Mouse (Mus musculus) cerebellum, adult 9-11 months (tissue): Measurements from ENCODE around the gene Dctn2.

Experiments
- DNase-seq: peaks from one replicate; pipeline ENCODE4 v3.0.0; 2022

Gene Dctn2

DNA sequence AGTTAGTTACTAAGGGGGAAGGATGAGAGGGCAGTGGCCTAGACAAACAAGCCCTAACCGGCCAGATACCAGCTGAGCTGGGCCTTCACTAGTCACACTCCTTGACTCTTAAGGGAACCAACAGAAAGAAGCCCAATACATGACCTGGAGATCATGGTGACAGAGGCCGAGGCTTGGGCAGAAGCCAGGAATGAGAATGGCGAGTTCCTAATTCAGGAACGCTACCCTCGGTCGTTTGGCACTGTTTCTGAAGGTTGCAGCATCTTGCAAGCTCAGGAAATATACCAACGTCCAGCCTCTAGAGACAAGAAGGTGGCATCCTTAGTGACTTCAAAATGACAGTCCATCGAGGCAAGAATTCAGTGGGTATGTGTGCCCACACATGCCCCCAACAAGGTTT, 1.8 kb upstream of the Dctn2 start:
- peak; percentile 57 for DNase-seq

DNA sequence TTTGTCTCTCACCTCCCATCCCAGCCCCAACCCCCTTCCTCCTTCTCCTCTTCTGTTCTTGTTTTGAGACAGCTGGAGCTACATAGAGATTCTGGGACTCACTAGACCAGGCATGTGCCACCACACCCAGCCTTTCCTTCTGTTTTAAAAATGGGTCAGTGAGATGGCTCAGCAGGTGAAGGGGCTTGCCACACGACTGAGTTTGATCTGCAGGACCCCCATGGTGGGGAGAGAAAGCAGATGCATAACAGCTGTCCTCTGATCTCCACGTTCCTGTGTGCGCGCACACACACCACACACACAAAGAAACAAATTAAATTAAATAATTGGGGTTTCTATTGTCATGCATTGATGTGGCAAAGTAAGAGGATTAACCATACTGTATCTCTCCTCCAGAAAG, 1.2 kb upstream of the Dctn2 start:
- DNase-seq = peak; percentile 53

DNA sequence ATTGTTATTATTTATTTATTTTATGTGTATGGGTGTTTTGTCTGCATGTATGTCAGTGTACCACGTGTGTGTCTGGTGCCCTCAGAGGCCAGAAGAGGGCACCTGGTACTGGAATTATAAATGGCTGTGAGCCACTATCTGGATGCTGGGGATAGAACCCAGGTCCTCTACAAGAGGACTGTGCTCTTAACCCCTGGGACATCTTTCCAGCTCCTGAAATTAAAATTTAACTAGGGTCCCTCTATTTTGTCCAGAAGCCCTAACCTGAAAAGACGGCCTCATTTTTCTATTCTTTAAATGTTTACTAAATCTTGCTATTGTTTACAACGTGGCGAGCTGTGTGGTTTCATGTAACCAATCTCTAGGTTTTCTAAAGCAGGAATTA, 449 bp upstream of the Dctn2 start:
- peak; percentile 63 for DNase-seq

DNA sequence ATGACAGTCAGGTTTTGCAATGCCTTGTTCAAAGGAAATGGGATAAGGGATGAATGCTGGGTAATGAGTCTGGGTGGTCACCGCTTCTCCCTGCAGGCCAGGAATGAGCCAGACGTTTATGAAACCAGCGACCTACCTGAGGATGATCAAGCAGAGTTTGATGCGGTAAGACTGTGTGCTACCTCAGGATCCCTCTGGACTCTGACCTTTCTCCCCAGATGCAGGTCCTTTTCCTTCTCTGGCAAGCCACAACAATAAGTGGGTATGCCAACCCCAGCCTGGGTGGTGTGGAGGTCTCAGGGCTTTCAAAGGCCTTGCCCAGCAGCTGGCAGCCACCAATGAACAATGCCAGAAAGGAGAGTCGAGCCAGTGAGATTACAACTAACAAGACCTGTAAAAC, 1.1 kb downstream of the Dctn2 start:
- peak; percentile 50 for DNase-seq

DNA sequence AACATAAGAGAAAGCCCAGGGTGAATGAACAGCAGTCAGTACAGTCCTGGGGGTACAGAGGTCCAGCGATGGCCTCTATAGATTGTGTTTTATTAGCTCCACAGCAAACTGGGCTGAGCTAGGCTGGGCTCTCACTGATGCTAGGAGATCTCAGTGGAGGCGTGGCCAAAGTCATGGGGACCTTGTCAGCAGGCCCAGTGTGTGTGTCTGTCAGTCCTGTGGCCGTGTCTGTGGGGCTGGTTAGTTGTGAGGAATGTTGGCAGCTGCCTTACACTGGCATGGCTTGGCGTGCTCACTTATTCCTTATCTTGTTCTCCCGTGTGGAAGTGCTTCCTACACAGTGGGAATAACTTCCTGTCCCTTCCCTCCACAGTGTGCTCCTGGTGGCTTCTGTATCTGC, 2.2 kb downstream of the Dctn2 start:
- no peak for DNase-seq

DNA sequence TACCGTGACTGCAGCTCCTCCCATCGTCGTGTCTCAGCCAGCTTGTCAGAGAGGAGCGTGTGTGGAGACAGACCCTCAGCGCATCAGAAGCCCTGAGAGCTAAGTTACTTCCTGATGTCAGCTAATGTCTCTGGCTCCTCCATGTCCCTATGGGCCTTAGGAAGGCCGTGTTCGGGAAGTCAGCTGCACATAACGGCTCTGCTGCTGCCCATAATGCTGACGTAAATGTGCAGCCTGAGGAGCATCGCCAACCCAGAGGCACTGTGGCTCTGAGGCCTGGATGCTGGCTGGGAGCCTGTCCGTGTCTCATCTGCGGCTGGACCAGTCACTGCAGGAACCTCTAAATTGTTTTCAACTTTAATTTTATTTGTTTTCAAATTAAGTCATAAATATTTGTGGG, 2.9 kb downstream of the Dctn2 start:
- no peak for DNase-seq

DNA sequence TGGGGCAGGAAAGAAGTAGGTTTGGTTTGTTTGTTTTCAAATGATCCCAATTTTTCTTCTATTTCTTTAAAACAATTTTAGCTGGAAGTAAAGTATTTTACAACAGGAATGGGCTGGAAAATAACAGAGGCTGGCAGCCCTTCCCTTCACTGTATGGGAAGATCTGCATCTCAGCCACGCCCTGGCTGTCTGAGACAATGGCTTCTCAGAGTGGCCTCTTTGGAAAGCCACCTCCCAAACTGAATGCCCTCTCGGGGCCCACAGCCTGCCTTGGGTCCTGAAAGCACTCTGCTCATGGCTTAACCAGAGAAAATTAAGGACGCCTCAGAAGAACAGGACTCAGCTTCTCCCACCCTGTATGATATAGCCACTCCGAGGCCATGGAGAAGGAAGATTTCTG, 3.7 kb downstream of the Dctn2 start:
- no peak for DNase-seq

DNA sequence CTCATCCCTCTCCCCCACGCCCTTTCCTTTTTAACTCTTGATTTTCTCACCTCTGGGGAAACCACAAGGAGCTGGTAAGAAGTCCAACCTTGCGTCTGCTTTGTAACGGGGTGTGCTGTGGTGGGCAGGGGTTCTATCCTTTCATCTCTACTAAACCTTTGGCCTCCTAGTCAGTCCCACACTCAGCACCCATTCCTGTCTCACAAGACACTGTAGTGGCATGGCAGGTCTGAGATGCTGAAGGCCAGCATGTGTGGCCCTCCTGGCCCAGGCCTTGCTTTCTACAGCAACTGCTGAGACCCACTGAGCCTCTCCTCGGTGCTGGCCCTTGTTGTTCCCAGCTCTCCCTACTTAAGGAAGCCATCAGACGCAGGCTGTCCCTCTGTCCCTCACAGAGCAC, 6.2 kb downstream of the Dctn2 start:
- no peak for DNase-seq

DNA sequence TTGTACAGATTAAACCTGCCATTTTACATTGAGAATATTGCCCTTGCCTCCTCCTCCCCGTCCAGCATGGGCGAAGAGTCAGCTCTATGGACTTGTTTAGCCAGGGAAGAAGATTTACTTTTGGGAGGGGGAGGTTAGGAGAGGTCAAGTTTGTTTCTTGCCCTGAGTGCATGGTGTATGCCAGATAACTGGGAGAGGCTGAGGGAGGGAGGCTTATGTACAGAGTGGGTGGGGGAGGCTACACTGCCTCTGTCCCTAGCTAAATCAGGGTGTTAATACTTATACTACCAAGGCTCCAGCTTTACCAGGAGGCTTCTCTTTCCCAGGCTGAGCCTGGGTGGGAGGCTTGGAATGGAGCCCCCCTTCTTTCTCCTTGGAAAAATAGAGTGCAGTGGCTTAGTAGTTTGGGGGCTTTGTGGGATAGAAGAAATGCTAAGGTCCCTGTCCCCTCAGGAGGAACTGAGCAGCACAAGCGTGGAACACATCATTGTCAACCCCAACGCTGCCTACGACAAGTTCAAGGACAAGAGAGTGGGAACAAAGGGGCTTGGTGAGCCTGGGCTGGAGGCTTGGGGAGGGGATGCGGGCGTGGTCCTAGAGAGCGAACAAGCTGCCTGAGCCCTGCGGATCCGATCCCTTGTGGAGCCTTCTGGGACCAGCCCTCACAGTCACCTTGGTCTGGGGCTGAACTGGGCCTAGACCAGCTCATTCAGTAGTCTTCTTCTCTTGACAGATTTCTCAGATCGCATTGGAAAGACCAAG, 8.3 kb downstream of the Dctn2 start:
- DNase-seq = no peak

DNA sequence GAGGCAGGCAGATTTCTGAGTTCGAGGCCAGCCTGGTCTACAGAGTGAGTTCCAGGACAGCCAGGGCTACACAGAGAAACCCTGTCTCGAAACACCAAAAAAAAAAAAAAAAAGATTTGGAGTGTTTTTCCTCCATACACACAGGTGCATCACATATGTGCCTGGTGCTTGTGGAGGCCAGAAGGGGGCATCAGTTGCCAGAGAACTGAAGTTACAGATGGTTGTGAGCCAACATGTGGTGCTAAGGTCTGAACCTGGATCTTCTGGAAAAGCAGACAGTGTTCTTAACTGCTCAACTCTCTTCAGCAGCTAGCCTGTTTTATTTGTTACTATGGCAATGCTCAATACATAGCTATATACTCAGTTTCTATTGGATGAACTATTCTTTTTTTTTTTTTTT, 13.6 kb downstream of the Dctn2 start:
- DNase-seq = no peak

DNA sequence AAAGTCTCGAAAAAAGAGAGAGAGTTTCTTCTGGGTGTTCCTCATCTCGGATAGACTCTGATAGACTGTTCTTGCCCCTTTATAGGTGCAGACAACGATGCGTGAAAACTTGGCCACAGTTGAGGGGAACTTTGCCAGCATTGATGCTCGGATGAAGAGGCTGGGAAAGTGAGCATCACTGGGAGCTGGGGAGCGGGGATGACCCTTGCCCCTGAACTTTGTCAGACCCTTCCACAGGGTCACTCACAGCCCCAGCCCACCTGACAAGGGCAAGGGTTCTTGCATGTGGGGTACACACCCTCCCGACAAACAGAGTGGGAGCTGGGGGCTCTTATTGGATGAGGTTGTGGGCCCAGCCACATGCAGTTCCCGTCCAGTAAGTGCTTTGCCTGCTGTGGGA, 15.1 kb downstream of the Dctn2 start:
- no peak for DNase-seq

DNA sequence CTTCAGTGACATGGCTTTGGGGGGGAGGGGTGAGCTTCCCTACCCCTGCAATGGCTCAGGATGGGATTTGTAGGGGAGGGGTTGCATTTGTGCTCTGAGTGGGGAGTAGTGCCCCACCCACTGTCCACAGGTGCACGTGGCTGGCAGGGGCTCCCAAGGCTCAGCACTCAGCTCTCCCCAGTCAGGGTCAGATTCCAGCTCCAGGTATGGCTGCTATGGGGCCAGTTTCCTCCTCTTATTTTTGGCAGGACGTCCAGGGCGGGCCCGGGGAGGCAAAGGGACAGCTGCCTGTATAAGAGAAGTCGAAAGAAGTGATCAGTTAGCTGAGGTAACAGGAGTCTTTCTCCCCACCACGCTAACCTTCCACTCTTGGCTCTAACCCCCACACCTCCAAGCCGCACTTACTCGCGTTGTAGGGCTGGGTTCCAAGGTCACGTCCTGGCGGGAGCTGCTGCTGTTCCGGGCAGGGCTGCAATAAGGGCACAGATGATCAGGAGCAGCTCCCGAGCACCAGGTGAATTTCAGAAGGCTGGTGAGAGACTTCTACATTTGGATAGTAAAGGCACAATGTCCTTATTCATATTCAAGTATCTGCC, 16.6 kb downstream of the Dctn2 start:
- peak; percentile 45 for DNase-seq

DNA sequence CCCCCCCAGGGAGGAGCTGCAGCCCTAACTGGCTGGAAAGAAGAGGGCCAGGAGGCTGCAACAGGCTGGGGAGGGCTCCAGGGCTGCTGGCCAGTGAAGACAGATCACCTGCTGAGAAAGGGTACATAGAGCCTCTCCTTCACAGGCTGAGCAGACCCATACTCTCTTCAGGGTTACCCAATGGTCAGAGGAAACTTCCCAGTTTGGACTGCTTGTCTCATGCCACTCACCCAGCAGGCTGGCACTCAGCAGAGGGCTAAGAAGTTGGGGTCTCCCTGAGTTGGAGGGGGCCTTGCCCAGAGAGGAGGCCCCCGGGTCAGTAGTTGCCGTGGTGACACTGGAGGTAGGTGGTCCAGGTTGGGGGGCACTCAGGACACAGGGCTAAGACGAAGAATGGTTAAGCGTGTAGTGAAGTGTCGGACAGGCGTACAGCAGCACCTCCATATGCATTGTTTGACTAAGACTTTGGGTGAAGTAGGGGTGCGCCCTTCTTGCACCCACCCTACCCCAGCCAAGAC, 18.0 kb downstream of the Dctn2 start:
- peak; percentile 55 for DNase-seq

DNA sequence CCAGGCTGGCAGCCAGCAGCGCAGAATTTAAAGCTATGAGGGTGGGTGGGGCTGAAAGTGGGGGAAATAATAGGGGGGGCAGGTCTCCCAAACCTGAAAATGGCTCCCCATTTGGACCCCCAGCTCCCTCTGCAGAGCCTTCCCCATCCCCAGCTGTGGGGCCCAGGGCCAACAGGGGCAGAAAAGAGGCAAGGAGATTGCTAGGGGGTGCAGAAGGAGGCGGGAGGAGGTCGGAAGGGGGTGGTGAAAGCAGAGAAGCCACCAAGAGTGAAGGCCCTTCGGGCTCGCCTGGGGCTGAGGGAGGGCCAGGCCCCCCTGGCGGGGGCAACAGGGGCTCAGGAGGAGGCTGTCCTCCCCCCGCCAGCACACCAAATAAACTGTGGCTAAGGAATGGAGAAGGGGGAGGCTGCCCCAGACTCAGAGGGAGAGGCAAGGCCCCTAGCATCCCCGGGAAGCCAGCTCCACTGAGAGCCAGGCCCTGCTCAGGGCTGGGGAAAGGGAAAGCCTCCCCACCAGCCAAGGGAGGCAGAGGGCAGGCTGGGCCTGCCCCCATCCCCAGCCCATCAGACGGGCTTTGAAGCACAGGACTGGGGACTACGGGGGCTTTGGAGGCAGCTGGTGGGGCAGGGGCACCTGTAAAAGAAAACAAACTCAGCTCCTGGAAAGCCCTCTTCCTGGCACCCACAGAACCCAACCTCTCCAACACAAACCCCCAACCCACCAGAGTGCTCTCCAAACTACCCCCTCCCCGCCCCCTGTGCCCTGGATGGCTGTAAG, 18.7 kb downstream of the Dctn2 start:
- peak; percentile 53 for DNase-seq

DNA sequence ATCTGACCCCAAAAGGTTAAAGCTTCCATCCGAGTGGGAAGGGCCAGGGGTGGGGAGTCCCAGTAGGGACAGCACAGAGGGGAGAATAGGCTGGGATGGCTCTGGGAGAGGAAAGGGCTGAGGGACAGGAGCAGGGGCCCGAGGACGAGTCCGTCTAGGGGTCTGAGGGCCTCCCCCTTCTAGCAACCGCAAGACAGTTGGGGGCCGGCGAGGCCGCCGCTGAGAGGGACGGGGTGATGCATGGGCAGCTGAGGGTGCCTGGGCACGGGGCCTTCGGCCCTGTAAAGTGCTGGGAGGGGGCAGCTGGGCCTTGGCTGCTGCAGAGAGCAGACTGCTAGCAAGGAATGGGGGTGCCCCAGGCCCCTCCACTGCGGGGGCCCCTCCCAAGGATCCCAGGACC, 19.5 kb downstream of the Dctn2 start:
- DNase-seq = no peak

DNA sequence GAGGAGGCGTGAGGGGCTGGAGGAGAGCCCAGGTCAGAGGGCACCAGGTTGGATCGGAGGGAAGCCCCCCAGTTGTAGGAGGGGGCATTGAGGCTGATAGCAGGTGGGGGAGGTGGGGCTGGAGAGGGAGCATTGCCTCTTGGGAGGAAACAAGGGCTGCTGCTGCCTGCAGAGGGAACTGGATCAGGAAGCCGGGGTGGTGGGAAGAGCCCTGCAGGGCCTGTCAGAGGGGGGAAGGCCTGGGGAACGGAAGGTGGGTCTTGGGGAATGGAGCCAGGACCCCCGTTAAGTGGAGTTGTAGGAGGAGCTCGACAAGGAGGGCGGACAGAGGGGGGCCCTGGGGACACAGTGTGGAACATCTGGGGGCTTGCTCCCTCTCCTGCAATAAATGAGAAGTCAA, 20.0 kb downstream of the Dctn2 start:
- DNase-seq = peak; percentile 67

DNA sequence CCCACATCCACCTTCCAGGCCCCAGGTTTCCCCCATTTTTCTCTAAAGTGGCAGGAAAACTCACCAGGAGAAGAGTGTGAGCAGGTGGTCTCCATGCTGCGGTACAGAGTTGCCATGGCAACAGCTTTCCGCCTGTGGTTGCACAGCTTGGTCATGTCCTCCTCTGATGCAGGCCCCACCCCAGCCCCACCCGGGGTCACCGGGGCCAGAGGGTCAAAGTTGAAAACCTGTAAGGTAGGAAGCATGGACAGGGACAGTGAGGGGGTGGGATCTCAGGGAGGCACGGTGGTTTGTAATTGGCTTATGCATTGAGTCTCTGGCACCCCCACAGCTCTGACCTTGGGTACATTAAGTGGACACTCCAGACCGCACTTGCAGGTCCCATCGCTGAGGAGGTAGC, 20.6 kb downstream of the Dctn2 start:
- no peak for DNase-seq

DNA sequence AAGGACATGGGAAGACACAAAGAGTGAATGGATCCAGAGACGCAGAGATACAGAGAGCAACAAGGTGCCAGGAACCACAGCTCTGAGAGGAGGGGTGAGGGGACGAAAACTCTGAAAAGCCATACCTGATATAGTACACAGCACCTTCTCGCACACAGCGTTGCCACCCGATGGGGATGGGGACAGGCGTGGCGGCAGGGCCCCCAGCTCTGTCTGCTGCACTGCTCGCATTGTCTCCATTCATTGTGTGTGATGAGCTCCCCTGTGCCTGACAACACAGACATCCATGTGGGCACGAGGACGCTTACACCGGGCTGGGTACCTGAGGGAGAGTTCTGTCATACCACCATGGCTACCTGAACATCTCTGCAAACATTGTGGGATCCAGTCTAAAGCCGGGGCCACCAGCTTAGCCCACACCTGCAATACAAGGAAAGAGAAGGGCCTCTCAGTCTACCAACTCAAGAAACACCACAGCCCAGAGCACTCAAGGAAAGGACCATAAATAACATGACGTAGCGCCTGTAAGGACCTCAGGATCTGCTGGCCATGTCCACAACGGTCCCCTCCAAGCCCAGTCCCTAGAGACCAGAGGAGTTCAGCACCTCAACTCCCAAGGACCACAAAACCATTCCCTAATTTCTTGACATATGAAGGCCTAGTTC, 21.2 kb downstream of the Dctn2 start:
- peak; percentile 55 for DNase-seq

DNA sequence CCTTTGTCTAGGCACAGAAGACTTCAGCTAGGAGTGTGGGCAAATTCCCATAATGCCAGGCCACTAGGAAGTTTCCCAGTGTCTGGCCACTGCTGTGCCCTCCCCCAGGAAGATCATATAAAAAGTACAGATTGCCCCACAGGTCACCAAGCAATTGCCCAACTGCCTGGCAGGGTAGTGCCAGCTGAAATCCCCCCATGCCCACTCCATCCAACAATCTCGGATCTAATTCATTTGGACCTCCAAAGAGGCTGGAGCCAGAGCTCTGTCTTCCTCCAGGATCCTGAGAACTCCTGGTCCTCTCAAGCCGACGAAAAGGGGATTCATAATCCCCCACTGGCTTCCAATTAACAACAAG, 21.7 kb downstream of the Dctn2 start:
- no peak for DNase-seq

DNA sequence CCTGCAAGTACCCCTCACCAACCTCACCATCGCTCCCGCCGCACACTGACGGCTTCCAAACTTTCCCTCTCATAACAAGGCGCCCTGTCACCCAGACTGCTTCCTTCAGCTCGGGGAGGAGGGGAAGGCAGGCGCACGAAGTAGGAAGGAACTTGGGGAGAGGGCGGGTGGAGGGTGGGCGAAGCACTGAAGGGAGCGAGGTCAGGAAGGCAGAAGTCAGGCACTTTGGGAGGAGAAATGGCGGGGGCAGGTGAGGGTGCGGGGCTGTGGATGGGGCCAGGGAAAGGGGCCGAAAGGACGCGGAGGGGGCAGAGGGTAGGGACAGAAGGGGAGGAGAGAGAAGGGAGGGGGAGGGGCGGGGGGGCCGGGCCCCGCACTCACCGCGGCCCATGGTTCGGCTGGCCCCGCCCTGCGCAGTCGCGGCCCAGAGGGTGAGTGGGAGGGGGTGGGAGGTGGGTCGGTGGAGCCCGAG, 22.2 kb downstream of the Dctn2 start:
- DNase-seq = no peak

DNA sequence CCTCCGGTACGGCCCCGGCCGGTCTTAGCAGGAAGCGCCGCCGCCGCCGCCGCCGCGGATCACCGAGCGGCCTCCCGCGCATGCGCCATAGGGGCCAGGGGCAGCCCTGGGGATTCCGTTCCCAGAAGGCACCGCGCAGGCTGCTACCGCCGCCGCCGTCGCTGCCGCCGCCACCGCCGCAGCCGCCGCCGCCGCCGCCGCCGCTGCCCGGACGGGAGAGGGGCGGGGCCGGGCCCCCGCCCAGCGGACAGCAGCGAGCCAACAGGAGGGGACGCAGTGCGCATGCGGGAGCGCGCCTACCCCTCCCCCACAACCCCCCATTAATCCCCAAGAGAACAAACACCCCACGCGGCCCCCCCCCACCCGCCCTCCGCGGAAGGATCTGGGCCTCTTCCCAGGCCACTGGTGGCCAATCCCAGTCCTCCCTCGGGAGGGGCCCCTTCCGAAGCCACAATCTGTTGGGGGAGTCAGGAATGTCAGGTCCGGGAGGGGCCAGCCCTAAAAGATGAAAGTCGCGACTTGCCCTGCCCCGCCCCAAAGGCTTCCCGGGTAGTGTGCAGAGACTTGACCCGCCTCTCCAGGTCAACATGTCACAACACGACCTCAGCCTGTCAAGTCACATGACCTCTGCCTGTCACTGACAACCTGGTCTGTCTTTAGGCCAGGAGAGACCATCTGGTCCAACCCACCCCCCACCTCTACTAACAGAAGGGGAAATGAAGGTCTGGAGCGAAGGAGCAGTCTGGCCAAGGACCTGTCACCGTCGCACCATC, 22.8 kb downstream of the Dctn2 start, which contains the start of gene Mbd6:
TSS of gene Mbd6 (minus strand) at position 219 of the 773 bp plus-strand sequence.
- DNase-seq = peak; percentile 96

DNA sequence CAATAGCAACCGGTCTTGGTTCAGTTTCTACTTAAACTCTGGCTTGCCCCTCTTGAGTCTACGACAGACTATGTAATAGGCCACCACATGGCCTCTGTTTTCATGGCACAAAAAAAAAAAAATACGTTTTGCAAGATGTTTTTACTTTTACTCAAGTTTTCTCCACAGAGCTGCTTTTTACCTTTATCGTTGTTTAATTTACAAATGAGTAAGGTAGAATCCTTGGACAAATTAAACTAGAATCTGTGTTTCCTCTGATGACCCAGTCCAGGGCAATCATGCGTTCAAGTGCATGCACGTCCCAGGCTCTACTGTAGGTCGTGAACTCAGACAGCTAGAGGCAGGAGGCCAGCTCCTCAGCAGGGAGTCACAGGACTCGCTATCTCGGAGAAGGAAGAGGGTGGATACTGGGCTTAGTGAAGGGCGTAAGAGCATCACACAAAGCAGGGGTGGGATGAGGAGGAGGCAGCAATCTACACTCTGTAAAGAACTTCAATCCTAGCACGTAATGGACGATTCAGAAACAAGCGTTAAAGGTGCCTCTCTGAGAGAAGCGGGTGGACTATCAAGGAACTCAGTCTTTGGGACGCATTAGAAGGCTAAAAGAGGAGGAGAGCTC, 23.5 kb downstream of the Dctn2 start:
- peak; percentile 90 for DNase-seq
